Mouse (Mus musculus) layer of hippocampus, adult 9-10 months (tissue): ENCODE measurements at regions not wholly inside any gene's neighbourhood (a gene's known extent, or its start where the extent isn't known, plus 50 kb on each side); places are given as distances from the start of the nearest gene placed in this dataset.

ENCODE experiments used
- DNase-seq: peaks from one replicate; pipeline ENCODE4 v3.0.0; 2022; ENCODE audit warnings: low spot score

GRCm38 (mm10) chr14:80657408-80657807, 673.5 kb downstream of the Olfm4 start:
- DNase-seq: peak; percentile 31

GRCm38 (mm10) chr14:80682876-80683275, 699.0 kb downstream of the Olfm4 start:
- no peak for DNase-seq

GRCm38 (mm10) chr14:80683282-80683681, 699.4 kb downstream of the Olfm4 start:
- no peak for DNase-seq

GRCm38 (mm10) chr14:80683703-80684102, 699.8 kb downstream of the Olfm4 start:
- no peak for DNase-seq

GRCm38 (mm10) chr14:80690476-80690875, 706.6 kb downstream of the Olfm4 start:
- no peak for DNase-seq

GRCm38 (mm10) chr14:80722766-80723531, 739.1 kb downstream of the Olfm4 start:
- no peak for DNase-seq

- DNase-seq: no peak
Observed at GRCm38 (mm10) chr14:80731194-80731593, 747.3 kb downstream of the Olfm4 start.
